ENCODE assay signal across 8 mouse cellular contexts in the genomic region with DNA sequence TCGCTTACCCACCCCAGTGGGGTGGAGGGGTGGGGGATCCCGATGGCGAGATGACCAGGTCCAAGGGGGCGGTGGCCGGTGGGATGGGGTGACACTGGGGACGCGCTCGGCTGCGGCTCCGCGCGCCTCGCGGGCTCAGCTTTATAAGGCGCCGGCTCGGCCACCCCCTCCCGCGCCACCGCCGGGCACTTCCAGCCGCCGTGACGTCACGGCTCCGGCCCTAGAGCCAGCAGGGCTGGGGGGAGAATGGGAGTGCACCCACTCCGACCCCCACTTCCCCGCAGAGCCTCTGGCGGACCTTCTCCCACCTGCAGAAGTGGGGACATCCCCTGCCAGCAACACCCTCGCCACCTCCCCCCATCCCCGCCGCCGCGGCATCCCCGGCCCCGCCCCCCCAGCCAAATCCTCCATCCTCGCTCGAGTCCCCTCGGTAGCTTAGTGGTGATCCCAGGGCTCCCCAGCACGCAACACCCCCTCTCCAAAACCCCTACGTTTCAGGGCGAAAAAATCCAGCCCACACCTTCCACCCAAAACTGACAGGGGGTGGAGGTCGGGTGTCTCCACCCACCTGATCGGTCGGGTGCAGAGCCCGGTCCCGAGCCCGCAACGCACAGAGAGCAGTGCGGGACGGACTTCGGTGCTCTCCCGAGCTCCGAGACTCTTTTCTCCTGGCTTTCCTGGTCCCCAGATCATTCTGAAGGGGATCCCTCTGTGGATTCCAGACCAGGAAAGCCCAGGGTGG. TPM values are rescaled to one million over a fixed set of nuclear protein-coding genes. Genes with fewer than 3 reads are reported as not detected.
DNase-seq lines count a peak whose midpoint lies in the region; ATAC-seq lines count a peak whose summit lies in the region.

No protein-coding gene starts in this region.

- peak overlapping the region; percentile 99 for H3K4me2 ChIP-seq in forebrain, embryonic 14.5 days (ENCODE audit: low read length)
- H3K4me2 ChIP-seq in neural tube, embryonic 12.5 days (replicated peaks), result peak overlapping the region; percentile 96

- peaks cover 84% of the 10 kb centered on the region for H3K27me3 ChIP-seq in megakaryocyte, embryonic 14.5 days (replicated peaks)
- H3K27me3 ChIP-seq in forebrain, embryonic 14.5 days (replicated peaks; ENCODE audit: control insufficient read depth, insufficient read depth, low read length), result peaks cover 18% of the 10 kb centered on the region
- peaks cover 22% of the 10 kb centered on the region for H3K27me3 ChIP-seq in neural tube, embryonic 12.5 days (replicated peaks)

- no peaks in the 10 kb centered on the region for H3K9me3 ChIP-seq in megakaryocyte, embryonic 14.5 days
- no peaks in the 10 kb centered on the region for H3K9me3 ChIP-seq in forebrain, embryonic 14.5 days (replicated peaks; ENCODE audit: control insufficient read depth, low read length)
- H3K9me3 ChIP-seq in neural tube, embryonic 12.5 days, result no peaks in the 10 kb centered on the region

- H3K4me1 ChIP-seq in megakaryocyte, embryonic 14.5 days, result peaks cover 25% of the 10 kb centered on the region
- H3K4me1 ChIP-seq in forebrain, embryonic 14.5 days (ENCODE audit: control insufficient read depth, insufficient read depth, low read length), result peaks cover 11% of the 10 kb centered on the region
- peaks cover 41% of the 10 kb centered on the region for H3K4me1 ChIP-seq in neural tube, embryonic 12.5 days

- H3K27ac ChIP-seq in forebrain, embryonic 14.5 days (ENCODE audit: low read depth, low read length), result no peak overlapping the region
- no peak overlapping the region for H3K27ac ChIP-seq in neural tube, embryonic 12.5 days

- H3K9ac ChIP-seq in forebrain, embryonic 14.5 days (ENCODE audit: low read length), result peak overlapping the region; percentile 73
- peak overlapping the region; percentile 65 for H3K9ac ChIP-seq in neural tube, embryonic 12.5 days

- no peaks in the 10 kb centered on the region for H3K36me3 ChIP-seq in megakaryocyte, embryonic 14.5 days (replicated peaks; ENCODE audit: low read length)
- H3K36me3 ChIP-seq in forebrain, embryonic 14.5 days (ENCODE audit: control insufficient read depth, insufficient read depth, low read length), result no peaks in the 10 kb centered on the region
- no peaks in the 10 kb centered on the region for H3K36me3 ChIP-seq in neural tube, embryonic 12.5 days

- no peak for ATAC-seq in megakaryocyte, adult 5-6 weeks (ENCODE audit: poor library complexity, severe bottlenecking)
- ATAC-seq in forebrain, embryonic 14.5 days, result peak; percentile 43
- ATAC-seq in neural tube, embryonic 12.5 days (ENCODE audit: low FRiP score, low read depth), result peak; percentile 51

- peak overlapping the region; percentile 90 for H3K4me3 ChIP-seq in megakaryocyte, embryonic 14.5 days (replicated peaks)
- peak overlapping the region; percentile 51 for H3K4me3 ChIP-seq in forebrain, embryonic 14.5 days (ENCODE audit: low read depth, low read length)
- peak overlapping the region; percentile 62 for H3K4me3 ChIP-seq in neural tube, embryonic 12.5 days

- intact Hi-C loops in left cerebral cortex, postnatal 36 days (cut with DNase I), result loop anchor here (1.0 to 5.0 kb wide), 2 partner anchors 40 to 65 kb away; no protein-coding TSS in a partner anchor

- DNase-seq in cerebellum, postnatal 10 days, result peak; percentile 50 to 59
- DNase-seq in cerebellum, adult 9-11 months, result no peak
- peak; percentile 60 for DNase-seq in forebrain, embryonic 14.5 days (ENCODE audit: low spot score)
- DNase-seq in left cerebral cortex, postnatal 36 days (ENCODE audit: low spot score in 2 of 2), result peak; percentile 55 to 72
- no peak for DNase-seq in adipocyte (ENCODE audit: low spot score)

- WGBS in forebrain, embryonic 14.5 days, result under 1% methylated on average over 47 of the region's 54 CpGs
- WGBS in neural tube, embryonic 12.5 days, result under 1% methylated on average over 40 of the region's 54 CpGs

RNA-seq across cellular contexts. Expression of a gene that starts 19.1 kb away (rescaled TPM):
- polyA plus RNA-seq in megakaryocyte, embryonic 14.5 days (2012; ENCODE audit: insufficient read depth, low replicate concordance), result 0.16 TPM in 1 of 2 replicates, not detected in the other
- total RNA-seq in megakaryocyte, adult 5-6 weeks (2015), result not detected in 2 replicates
- not detected in 2 replicates for total RNA-seq in megakaryocyte, adult 5-6 weeks (2017)
- 88.7 and 113 TPM in 2 replicates for polyA plus RNA-seq in forebrain, embryonic 14.5 days (2014; fragmentation: Nextera tagmentation; extraction: Ambion mirVana)
- total RNA-seq in left cerebral cortex, postnatal 36 days (2021), result 100 to 1,000 TPM; 160 to 193 TPM
- 89.8 and 93.4 TPM in 2 replicates for polyA plus RNA-seq in neural tube, embryonic 12.5 days (2016; fragmentation: Nextera tagmentation; extraction: Ambion mirVana)

Comparison
In these comparisons a context has a peak if more than half of its experiments do, and no peak if none do; other contexts are left out.
1. DNase-seq: peak in cerebellum, postnatal 10 days (2 of 2), forebrain, embryonic 14.5 days (single experiment) and left cerebral cortex, postnatal 36 days (2 of 2); none in cerebellum, adult 9-11 months (single experiment) and adipocyte (single experiment).
2. RNA of a gene that starts 19.1 kb away (polyA plus RNA-seq): 89.8 to 93.4 TPM in neural tube, embryonic 12.5 days and 88.7 to 113 TPM in forebrain, embryonic 14.5 days; 0.16 TPM in megakaryocyte, embryonic 14.5 days; every median in the first group is over 10 times any median in the second.
3. Peak in every context shown above with its lines, with median percentiles within 50 percentile points of each other: H3K4me3 ChIP-seq.